Mouse (Mus musculus) E14TG2a.4 (cell line): ENCODE measurements at regions not wholly inside any gene's neighbourhood (a gene's known extent, or its start where the extent isn't known, plus 50 kb on each side); places are given as distances from the start of the nearest gene placed in this dataset.

ENCODE experiments used
- CTCF ChIP-seq: conservative IDR thresholded peaks from 2 replicates; pipeline ENCODE4 v1.5.1; 2014; ENCODE audit warnings: low read length
- NANOG ChIP-seq: IDR thresholded peaks from 2 replicates; pipeline ENCODE4 v1.6.1; 2014; ENCODE audit warnings: borderline replicate concordance, low read length, mixed read lengths

- TF ChIP-seq CTCF (no peak), NANOG (no peak)
Observed at GRCm38 (mm10) chr5:75788087-75788486, 190.2 kb downstream of the Kdr start.
